Mouse (Mus musculus) liver, embryonic 16.5 days (tissue): ENCODE results near the gene St6galnac6. TPM values are rescaled to one million over a fixed set of nuclear protein-coding genes. Genes with fewer than 3 reads are reported as not detected.

Experiments
- ATAC-seq: fragments of 200-750 bp; cut with Nextera tagmentation; 2 replicates; pipeline ENCODE4 v1.8.0; 2017; ENCODE audit warnings: low read depth, mild to moderate bottlenecking, moderate number of reproducible peaks, moderate library complexity
- H3K27ac ChIP-seq: fragments of 300-500 bp; sonication (generic); 2 replicates; pipeline ENCODE4 v1.5.1; 2014; ENCODE audit warnings: mild to moderate bottlenecking, low read length
- H3K27me3 ChIP-seq: fragments of 300-500 bp; sonication (generic); 2 replicates; pipeline ENCODE4 v1.6.1; 2014; ENCODE audit warnings: low read depth, low read length, mixed read lengths; ENCODE audit not compliant: control insufficient read depth, insufficient read depth
- H3K36me3 ChIP-seq: fragments of 300-500 bp; sonication (generic); 2 replicates; pipeline ENCODE4 v1.6.1; 2014; ENCODE audit warnings: mild to moderate bottlenecking; ENCODE audit not compliant: control insufficient read depth, insufficient read depth
- H3K4me1 ChIP-seq: fragments of 300-500 bp; sonication (generic); 2 replicates; pipeline ENCODE4 v1.6.1; 2014; ENCODE audit warnings: low read depth, low read length, mixed read lengths; ENCODE audit not compliant: control insufficient read depth
- H3K4me2 ChIP-seq: fragments of 300-500 bp; sonication (generic); 2 replicates; pipeline ENCODE4 v1.6.1; 2014; ENCODE audit warnings: low read depth, low read length, mixed read lengths
- H3K4me3 ChIP-seq: fragments of 300-500 bp; sonication (generic); 2 replicates; pipeline ENCODE4 v1.5.1; 2014; ENCODE audit warnings: low read depth, mild to moderate bottlenecking, low read length
- H3K9ac ChIP-seq: fragments of 300-500 bp; sonication (generic); 2 replicates; pipeline ENCODE4 v1.6.1; 2014; ENCODE audit warnings: low read depth, low read length
- H3K9me3 ChIP-seq: fragments of 300-500 bp; sonication (generic); replicated peaks from 2 replicates; pipeline ENCODE4 v1.6.1; 2016; ENCODE audit warnings: low read length; ENCODE audit not compliant: control insufficient read depth
- WGBS: fragments of 180-500 bp; shearing (Covaris S2); extraction: QIAGEN DNeasy Blood & Tissue Kit; methylation state at CpG from one replicate; pipeline ENCODE4 v1.1.7; 2014; ENCODE audit not compliant: insufficient replicate concordance; 5-methylcytosine and 5-hydroxymethylcytosine counted together
- polyA plus RNA-seq: library from polyadenylated mRNA; unstranded; fragments of >200 nt; fragmentation: Nextera tagmentation; extraction: Ambion mirVana; gene quantifications from 2 replicates; pipeline ENCODE4 v1.2.1, GENCODE M21; 2015

Gene St6galnac6
- polyA plus RNA-seq, 1 experiment from 2014 or later, result 12.8 TPM

- no peak for ATAC-seq
- Histone ChIP-seq H3K27ac (no peak overlapping the region), H3K4me1 (peaks cover 6% of the 10 kb centered on the region), H3K4me3 (no peak overlapping the region), H3K4me2 (no peak overlapping the region), H3K9ac (no peak overlapping the region), H3K9me3 (no peaks in the 10 kb centered on the region), H3K36me3 (no peaks in the 10 kb centered on the region), H3K27me3 (no peaks in the 10 kb centered on the region)
- 89% methylated on average over 13 of the region's 13 CpGs for WGBS
Observed at GRCm38 (mm10) chr2:32596725-32597124, 2.8 kb upstream of the St6galnac6 start.

GRCm38 (mm10) chr2:32597248-32597647 lies 2.3 kb upstream of the St6galnac6 start:
- Histone ChIP-seq H3K9ac (no peak overlapping the region), H3K4me2 (no peak overlapping the region), H3K27ac (no peak overlapping the region), H3K27me3 (no peaks in the 10 kb centered on the region), H3K9me3 (no peaks in the 10 kb centered on the region), H3K4me1 (peaks cover 12% of the 10 kb centered on the region), H3K36me3 (no peaks in the 10 kb centered on the region), H3K4me3 (no peak overlapping the region)
- ATAC-seq, result no peak
- 83% methylated on average over 5 of the region's 5 CpGs for WGBS

GRCm38 (mm10) chr2:32597699-32598098 lies 1.8 kb upstream of the St6galnac6 start:
- WGBS, result 82% methylated on average over 5 of the region's 5 CpGs
- H3K9me3 ChIP-seq, result no peaks in the 10 kb centered on the region
- H3K27ac ChIP-seq, result no peak overlapping the region
- no peak overlapping the region for H3K9ac ChIP-seq
- no peaks in the 10 kb centered on the region for H3K27me3 ChIP-seq
- ATAC-seq, result no peak
- peaks cover 16% of the 10 kb centered on the region for H3K4me1 ChIP-seq
- H3K4me2 ChIP-seq, result no peak overlapping the region
- no peak overlapping the region for H3K4me3 ChIP-seq
- no peaks in the 10 kb centered on the region for H3K36me3 ChIP-seq

GRCm38 (mm10) chr2:32598506-32598905 lies 1.0 kb upstream of the St6galnac6 start:
- Histone ChIP-seq H3K36me3 (no peaks in the 10 kb centered on the region), H3K4me1 (peaks cover 16% of the 10 kb centered on the region), H3K27ac (no peak overlapping the region), H3K9me3 (no peaks in the 10 kb centered on the region), H3K27me3 (no peaks in the 10 kb centered on the region), H3K4me2 (no peak overlapping the region), H3K9ac (no peak overlapping the region), H3K4me3 (no peak overlapping the region)
- no peak for ATAC-seq
- WGBS, result 84% methylated on average over 8 of the region's 8 CpGs

GRCm38 (mm10) chr2:32601417-32602065 lies 2.0 kb downstream of the St6galnac6 start:
- H3K4me2 ChIP-seq, result no peak overlapping the region
- 31% methylated on average over 8 of the region's 8 CpGs for WGBS
- ATAC-seq, result peak; percentile 78
- H3K36me3 ChIP-seq, result no peaks in the 10 kb centered on the region
- no peak overlapping the region for H3K27ac ChIP-seq
- no peaks in the 10 kb centered on the region for H3K27me3 ChIP-seq
- peaks cover 19% of the 10 kb centered on the region for H3K4me1 ChIP-seq
- no peaks in the 10 kb centered on the region for H3K9me3 ChIP-seq
- H3K4me3 ChIP-seq, result no peak overlapping the region
- peak overlapping the region; percentile 21; the same call in 1 of the 2 replicates for H3K9ac ChIP-seq

- no peak overlapping the region for H3K27ac ChIP-seq
Observed at GRCm38 (mm10) chr2:32602600-32603054, 3.1 kb downstream of the St6galnac6 start.

GRCm38 (mm10) chr2:32604631-32605030 lies 5.1 kb downstream of the St6galnac6 start:
- 33% methylated on average over 10 of the region's 10 CpGs for WGBS
- Histone ChIP-seq H3K27ac (no peak overlapping the region), H3K36me3 (no peaks in the 10 kb centered on the region), H3K27me3 (no peaks in the 10 kb centered on the region), H3K9ac (no peak overlapping the region), H3K9me3 (no peaks in the 10 kb centered on the region), H3K4me1 (peaks cover 46% of the 10 kb centered on the region), H3K4me3 (no peak overlapping the region), H3K4me2 (peak overlapping the region; percentile 38)
- ATAC-seq, result no peak

More at GRCm38 (mm10) chr2:32602600-32603054, 3.1 kb downstream of the St6galnac6 start:
- 0 out of 2 replicates have a peak, but pooled peaks have one; percentile 25 for ATAC-seq
- peak overlapping the region; percentile 61 for H3K4me2 ChIP-seq
- 0 out of 2 replicates have a peak overlapping the region, but pooled peaks have one; percentile 42 for H3K9ac ChIP-seq
- no peaks in the 10 kb centered on the region for H3K9me3 ChIP-seq
- H3K36me3 ChIP-seq, result no peaks in the 10 kb centered on the region
- H3K27me3 ChIP-seq, result no peaks in the 10 kb centered on the region
- peak overlapping the region; percentile 45 for H3K4me3 ChIP-seq
- under 1% methylated on average over 11 of the region's 11 CpGs for WGBS
- peaks cover 27% of the 10 kb centered on the region for H3K4me1 ChIP-seq

- H3K9ac ChIP-seq, result peak overlapping the region; percentile 76
- peak overlapping the region; percentile 97 for H3K4me2 ChIP-seq
- no peaks in the 10 kb centered on the region for H3K27me3 ChIP-seq
- H3K36me3 ChIP-seq, result no peaks in the 10 kb centered on the region
- ATAC-seq, result peak; percentile 74
- WGBS, result 10% methylated on average over 54 of the region's 55 CpGs
- peaks cover 60% of the 10 kb centered on the region for H3K4me1 ChIP-seq
- H3K4me3 ChIP-seq, result peak overlapping the region; percentile 78
- H3K27ac ChIP-seq, result peak overlapping the region; percentile 73
- H3K9me3 ChIP-seq, result no peaks in the 10 kb centered on the region
Observed at GRCm38 (mm10) chr2:32606161-32607142, 6.9 kb downstream of the St6galnac6 start.
